30 mouse cellular contexts compared by ENCODE assay signal in the genomic region with DNA sequence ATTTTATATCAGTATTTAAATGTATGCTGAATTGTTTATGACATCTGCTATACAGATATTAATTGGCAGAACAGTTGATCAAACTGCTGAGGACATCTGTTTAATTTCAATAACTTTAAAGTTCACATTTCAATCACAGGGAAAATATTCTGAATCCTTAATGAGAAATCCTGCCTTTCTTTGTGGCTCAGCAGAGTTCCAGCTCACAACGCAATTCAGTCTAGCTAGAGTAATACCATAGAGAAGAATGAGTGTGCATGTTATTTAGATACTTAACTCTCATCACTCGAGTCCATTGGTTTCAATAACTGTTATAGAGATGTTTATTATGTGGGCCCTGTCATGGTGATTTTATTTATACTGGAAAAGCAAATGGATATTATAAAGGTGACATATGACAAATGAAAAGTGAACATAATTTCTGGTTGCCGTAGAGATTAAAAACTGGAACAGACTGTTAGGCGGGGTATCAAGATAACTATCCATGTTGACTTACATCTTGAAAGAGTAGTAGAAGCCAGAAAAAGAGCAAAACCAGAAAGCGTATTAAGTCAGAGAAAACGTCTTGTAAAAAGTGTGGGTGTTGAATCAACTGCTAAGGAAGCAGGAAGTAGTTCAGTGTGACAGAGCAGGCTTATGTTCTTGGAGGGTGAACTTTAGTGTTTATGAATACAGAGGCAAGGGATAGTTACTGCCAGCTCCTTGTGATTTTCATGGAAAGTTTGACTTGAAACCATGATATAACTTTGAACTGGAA.
DNase-seq lines count a peak whose midpoint lies in the region; ATAC-seq and TF ChIP-seq lines count a peak whose summit lies in the region.
"Had no signal": no experiment of that assay in that cellular context is flagged by ENCODE, and none has a peak within 500 bp of the region (broad histone marks: within the 10 kb centered on the region; RNA-seq: fewer than 3 reads in every experiment).

No protein-coding gene starts in this region.

- peak; percentile 66 for ATAC-seq in forebrain, embryonic 16.5 days
- no peak for ATAC-seq in forebrain, embryonic 12.5 days (ENCODE audit: low FRiP score)
- ATAC-seq in liver, postnatal 0 days, result 0 out of 2 replicates have a peak, but pooled peaks have one; percentile 44
- ATAC-seq in liver, embryonic 11.5 days (replicated peaks; ENCODE audit: low FRiP score), result no peak
- ATAC-seq in megakaryocyte, adult 5-6 weeks (ENCODE audit: poor library complexity, severe bottlenecking), result peak; percentile 16; the same call in 1 of the 2 replicates
- ATAC-seq in intestine, embryonic 15.5 days, result no peak
- ATAC-seq: CD4-positive, CD25-positive, alpha-beta regulatory T cell, adult 4 months; midbrain, embryonic 15.5 days had no signal

- no peak overlapping the region for H3K4me2 ChIP-seq in forebrain, embryonic 16.5 days (ENCODE audit: low read length)
- no peak overlapping the region for H3K4me2 ChIP-seq in forebrain, embryonic 12.5 days
- H3K4me2 ChIP-seq in liver, postnatal 0 days (ENCODE audit: low read depth, low read length), result no peak overlapping the region
- H3K4me2 ChIP-seq in liver, embryonic 11.5 days, result no peak overlapping the region
- no peak overlapping the region for H3K4me2 ChIP-seq in intestine, embryonic 15.5 days (replicated peaks)
- H3K4me2 ChIP-seq: heart, embryonic 15.5 days; hindbrain, embryonic 13.5 days; limb, embryonic 15.5 days; lung, embryonic 15.5 days; midbrain, embryonic 15.5 days; stomach, embryonic 15.5 days had no signal

- DNase-seq in liver, postnatal 0 days, result no peak
- DNase-seq in liver, embryonic 11.5 days (ENCODE audit: low spot score), result no peak
- DNase-seq in brain, adult 2 months (ENCODE audit: low read depth, low spot score), result peak; percentile 20
- DNase-seq in neural tube, embryonic 10.5 days (ENCODE audit: extremely low spot score, low spot score), result no peak
- DNase-seq: adrenal gland, postnatal 14 days; cerebellum, adult 2 months; cerebellum, postnatal 25 days; gastrocnemius, postnatal 14 days; heart, adult 11 months; heart, postnatal 36 days; kidney, adult 11 months; kidney, postnatal 25 days; right cerebral cortex, postnatal 25 days; thymus, postnatal 25 days had no signal

- no peaks in the 10 kb centered on the region for H3K27me3 ChIP-seq in forebrain, embryonic 16.5 days (replicated peaks; ENCODE audit: control insufficient read depth, insufficient read depth, low read length)
- no peaks in the 10 kb centered on the region for H3K27me3 ChIP-seq in forebrain, embryonic 12.5 days
- H3K27me3 ChIP-seq in liver, postnatal 0 days (ENCODE audit: insufficient read depth, low read length), result no peaks in the 10 kb centered on the region
- no peaks in the 10 kb centered on the region for H3K27me3 ChIP-seq in liver, embryonic 11.5 days (replicated peaks; ENCODE audit: control insufficient read depth, insufficient read depth, low read length)
- no peaks in the 10 kb centered on the region for H3K27me3 ChIP-seq in intestine, embryonic 15.5 days (replicated peaks)
- H3K27me3 ChIP-seq: heart, embryonic 15.5 days; hindbrain, embryonic 13.5 days; limb, embryonic 15.5 days; lung, embryonic 15.5 days; midbrain, embryonic 15.5 days; stomach, embryonic 15.5 days had no signal

- TF ChIP-seq EP300 in liver, postnatal 0 days (IDR thresholded peaks at IDR 0.05; ENCODE audit: low read depth), result no peak

- WGBS in forebrain, embryonic 16.5 days, result 61% methylated on average over 6 of the region's 6 CpGs
- 87% methylated on average over 6 of the region's 6 CpGs for WGBS in forebrain, embryonic 12.5 days
- 64% methylated on average over 6 of the region's 6 CpGs for WGBS in liver, postnatal 0 days (ENCODE audit: insufficient replicate concordance)
- 74% methylated on average over 6 of the region's 6 CpGs for WGBS in liver, embryonic 11.5 days
- 70% methylated on average over 6 of the region's 6 CpGs for WGBS in intestine, embryonic 15.5 days

- no peaks in the 10 kb centered on the region for H3K9me3 ChIP-seq in forebrain, embryonic 16.5 days (ENCODE audit: control insufficient read depth, low read length)
- no peaks in the 10 kb centered on the region for H3K9me3 ChIP-seq in forebrain, embryonic 12.5 days
- H3K9me3 ChIP-seq in liver, postnatal 0 days (ENCODE audit: low read length), result no peaks in the 10 kb centered on the region
- no peaks in the 10 kb centered on the region for H3K9me3 ChIP-seq in liver, embryonic 11.5 days (ENCODE audit: control insufficient read depth, low read length)
- no peaks in the 10 kb centered on the region for H3K9me3 ChIP-seq in intestine, embryonic 15.5 days
- H3K9me3 ChIP-seq: heart, embryonic 10.5 days; heart, embryonic 15.5 days; hindbrain, embryonic 13.5 days; limb, embryonic 10.5 days; limb, embryonic 15.5 days; lung, embryonic 15.5 days; midbrain, embryonic 10.5 days; midbrain, embryonic 15.5 days; stomach, embryonic 15.5 days had no signal

- no peak overlapping the region for H3K9ac ChIP-seq in forebrain, embryonic 16.5 days (replicated peaks; ENCODE audit: low read depth, low read length)
- no peak overlapping the region for H3K9ac ChIP-seq in forebrain, embryonic 12.5 days
- H3K9ac ChIP-seq in liver, postnatal 0 days (replicated peaks), result no peak overlapping the region
- no peak overlapping the region for H3K9ac ChIP-seq in liver, embryonic 11.5 days (ENCODE audit: low read depth, low read length)
- no peak overlapping the region for H3K9ac ChIP-seq in intestine, embryonic 15.5 days
- H3K9ac ChIP-seq: heart, embryonic 15.5 days; hindbrain, embryonic 13.5 days; limb, embryonic 15.5 days; liver, embryonic 14.5 days; lung, embryonic 15.5 days; midbrain, embryonic 15.5 days; stomach, embryonic 15.5 days had no signal

- no peak overlapping the region for H3K4me3 ChIP-seq in forebrain, embryonic 16.5 days (replicated peaks; ENCODE audit: low read length)
- H3K4me3 ChIP-seq in forebrain, embryonic 12.5 days (replicated peaks), result no peak overlapping the region
- no peak overlapping the region for H3K4me3 ChIP-seq in liver, postnatal 0 days (ENCODE audit: low read depth, low read length)
- no peak overlapping the region for H3K4me3 ChIP-seq in liver, embryonic 11.5 days (ENCODE audit: low read depth, low read length)
- no peak overlapping the region for H3K4me3 ChIP-seq in intestine, embryonic 15.5 days (replicated peaks)
- H3K4me3 ChIP-seq: heart, embryonic 10.5 days; heart, embryonic 15.5 days; hindbrain, embryonic 13.5 days; limb, embryonic 10.5 days; limb, embryonic 15.5 days; lung, embryonic 15.5 days; midbrain, embryonic 10.5 days; midbrain, embryonic 15.5 days; stomach, embryonic 15.5 days had no signal

- no peaks in the 10 kb centered on the region for H3K36me3 ChIP-seq in forebrain, embryonic 16.5 days (ENCODE audit: control insufficient read depth, insufficient read depth)
- H3K36me3 ChIP-seq in forebrain, embryonic 12.5 days (replicated peaks), result no peaks in the 10 kb centered on the region
- H3K36me3 ChIP-seq in liver, postnatal 0 days (replicated peaks; ENCODE audit: insufficient read depth, low read length), result no peaks in the 10 kb centered on the region
- no peaks in the 10 kb centered on the region for H3K36me3 ChIP-seq in liver, embryonic 11.5 days (ENCODE audit: control insufficient read depth, insufficient read depth, low read length)
- no peaks in the 10 kb centered on the region for H3K36me3 ChIP-seq in intestine, embryonic 15.5 days
- H3K36me3 ChIP-seq: heart, embryonic 10.5 days; heart, embryonic 15.5 days; hindbrain, embryonic 13.5 days; limb, embryonic 10.5 days; limb, embryonic 15.5 days; lung, embryonic 15.5 days; midbrain, embryonic 10.5 days; midbrain, embryonic 15.5 days; stomach, embryonic 15.5 days had no signal

- H3K27ac ChIP-seq in forebrain, embryonic 16.5 days (ENCODE audit: low read length), result no peak overlapping the region; the same call in 1 of the 2 replicates
- H3K27ac ChIP-seq in forebrain, embryonic 12.5 days, result no peak overlapping the region
- no peak overlapping the region for H3K27ac ChIP-seq in liver, postnatal 0 days (ENCODE audit: low read depth)
- no peak overlapping the region for H3K27ac ChIP-seq in liver, embryonic 11.5 days (ENCODE audit: low read depth, low read length)
- H3K27ac ChIP-seq in intestine, embryonic 15.5 days, result no peak overlapping the region
- H3K27ac ChIP-seq: heart, embryonic 10.5 days; heart, embryonic 15.5 days; hindbrain, embryonic 13.5 days; limb, embryonic 10.5 days; limb, embryonic 15.5 days; liver, embryonic 14.5 days; lung, embryonic 15.5 days; macrophage; midbrain, embryonic 10.5 days; midbrain, embryonic 15.5 days; stomach, embryonic 15.5 days had no signal

- H3K4me1 ChIP-seq in forebrain, embryonic 16.5 days (replicated peaks; ENCODE audit: control insufficient read depth, insufficient read depth, low read length), result no peaks in the 10 kb centered on the region
- no peaks in the 10 kb centered on the region for H3K4me1 ChIP-seq in forebrain, embryonic 12.5 days
- no peaks in the 10 kb centered on the region for H3K4me1 ChIP-seq in liver, postnatal 0 days (ENCODE audit: insufficient read depth)
- no peaks in the 10 kb centered on the region for H3K4me1 ChIP-seq in liver, embryonic 11.5 days (replicated peaks; ENCODE audit: control insufficient read depth, insufficient read depth, low read length)
- no peaks in the 10 kb centered on the region for H3K4me1 ChIP-seq in intestine, embryonic 15.5 days (replicated peaks)
- H3K4me1 ChIP-seq: heart, embryonic 10.5 days; hindbrain, embryonic 13.5 days; limb, embryonic 10.5 days; limb, embryonic 15.5 days; lung, embryonic 15.5 days; midbrain, embryonic 10.5 days; midbrain, embryonic 15.5 days; stomach, embryonic 15.5 days had no signal

- TF ChIP-seq CTCF in liver, postnatal 0 days (IDR thresholded peaks at IDR 0.05; ENCODE audit: low read depth), result no peak

Comparison
In these comparisons a context has a peak if more than half of its experiments do, and no peak if none do; other contexts are left out.
1. ATAC-seq: peak in forebrain, embryonic 16.5 days (single experiment), liver, postnatal 0 days (single experiment) and megakaryocyte, adult 5-6 weeks (single experiment); none in forebrain, embryonic 12.5 days (single experiment), liver, embryonic 11.5 days (single experiment) and intestine, embryonic 15.5 days (single experiment).